Mouse (Mus musculus) embryonic fibroblast, embryonic 13.5 days (primary cell): ENCODE measurements around the gene Prmt8.

ENCODE experiments used
- CTCF ChIP-seq: IDR thresholded peaks from 2 replicates; pipeline ENCODE4 v1.5.1; 2011; ENCODE audit warnings: mild to moderate bottlenecking, control low read depth, low read length, moderate library complexity, borderline replicate concordance; ENCODE audit not compliant: insufficient read depth
- POLR2A ChIP-seq: IDR thresholded peaks from 2 replicates; pipeline ENCODE4 v1.6.1; 2011; ENCODE audit warnings: low read depth, mild to moderate bottlenecking, control low read depth, low read length, moderate library complexity

GRCm38 (mm10) chr6:127717239-127718137 lies 51.8 kb downstream of the Prmt8 start:
- TF ChIP-seq CTCF (no peak), POLR2A (no peak)
